Mouse (Mus musculus): Measurements from ENCODE around the gene Zfx. TPM values are rescaled to one million over a fixed set of nuclear protein-coding genes. Genes with fewer than 3 reads are reported as not detected.

Gene Zfx
- total and polyA plus RNA-seq, 3 experiments, result 10.0 to 21.4 (median 16.0) TPM

DNA sequence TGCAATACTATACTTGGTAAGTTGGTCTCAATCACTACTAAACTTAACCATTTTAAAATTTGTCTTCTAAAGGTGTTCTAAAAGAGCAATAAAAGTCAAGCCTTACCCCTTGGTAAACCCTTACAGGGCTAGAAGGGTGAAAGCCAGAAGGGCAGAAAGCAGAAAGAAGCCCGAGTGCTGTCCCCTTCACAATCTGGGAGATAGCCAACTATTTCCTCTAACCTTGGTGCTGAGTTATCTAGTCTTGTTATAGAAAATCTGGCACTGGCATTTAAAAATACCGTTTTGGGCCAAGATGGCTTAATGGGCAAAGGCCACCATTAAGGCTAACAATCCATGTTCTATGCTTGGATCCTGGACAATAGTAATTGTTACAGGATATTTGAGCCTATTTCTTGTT is 32.5 kb downstream of the Zfx start:
- Histone ChIP-seq H3K9ac (ENCODE audit: control insufficient read depth, low read depth, low read length, poor library complexity, severe bottlenecking) (no peak overlapping the region), H3K4me1 (ENCODE audit: control insufficient read depth in 1 of 2, insufficient read depth in 2 of 2, low read length in 2 of 2) (no peaks in the 10 kb centered on the region), H3K27me3 (ENCODE audit: control insufficient read depth in 1 of 2, insufficient read depth in 2 of 2, low read length in 2 of 2) (no peaks in the 10 kb centered on the region), H3K9me3 (replicated peaks; ENCODE audit: insufficient read depth, low read length) (no peaks in the 10 kb centered on the region), H3K4me3 (ENCODE audit: control insufficient read depth in 1 of 2, insufficient read depth in 1 of 2, low read depth in 2 of 2, low read length in 2 of 2) (no peak overlapping the region), H3K27ac (ENCODE audit: control insufficient read depth, low read depth, low read length) (no peak overlapping the region), H3K79me2 (ENCODE audit: control insufficient read depth, insufficient read depth, low read length, poor library complexity) (peaks cover 7% of the 10 kb centered on the region; the same call in 1 of the 2 replicates), H3K36me3 (ENCODE audit: control insufficient read depth in 1 of 2, insufficient read depth in 2 of 2, low read length in 2 of 2) (peaks cover 0 to 2% of the 10 kb centered on the region in 2 experiments; a peak in 1 of 4 replicates)
- TF ChIP-seq MAZ (IDR thresholded peaks at IDR 0.05; ENCODE audit: low read depth, low read length) (no peak), POLR2AphosphoS5 (IDR thresholded peaks at IDR 0.05; ENCODE audit: borderline replicate concordance, low read depth, low read length) (no peak), TCF12 (IDR thresholded peaks at IDR 0.05; ENCODE audit: low read depth, low read length) (no peak), ZKSCAN1 (IDR thresholded peaks at IDR 0.05; ENCODE audit: low read depth, low read length) (no peak)
- no peak for DNase-seq (ENCODE audit: low read depth, low spot score)

DNA sequence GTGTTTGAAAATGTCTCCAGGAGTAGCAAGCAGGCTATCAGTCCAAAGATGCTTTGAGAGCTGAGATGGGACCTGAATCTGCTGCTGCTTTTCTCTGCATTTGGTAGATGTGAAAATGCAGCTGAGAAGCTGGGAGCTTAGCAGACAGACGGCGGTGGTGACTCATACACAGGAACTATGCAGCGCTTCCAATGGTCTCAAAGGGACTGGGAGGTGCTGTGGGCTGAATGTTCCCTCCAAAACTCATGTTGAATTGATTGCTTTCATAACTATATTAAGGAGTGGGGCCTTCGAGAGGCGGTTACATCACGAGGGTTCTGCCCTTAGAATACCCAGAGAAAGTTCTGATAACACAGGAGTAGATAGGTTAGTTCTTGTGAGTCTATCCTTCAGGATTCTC is 62.3 kb downstream of the Zfx start:
- Histone ChIP-seq H3K27ac (ENCODE audit: control insufficient read depth, low read depth, low read length) (no peak overlapping the region), H3K9me3 (replicated peaks; ENCODE audit: insufficient read depth, low read length) (no peaks in the 10 kb centered on the region), H3K79me2 (ENCODE audit: control insufficient read depth, insufficient read depth, low read length, poor library complexity) (no peaks in the 10 kb centered on the region), H3K36me3 (ENCODE audit: control insufficient read depth in 1 of 2, insufficient read depth in 2 of 2, low read length in 2 of 2) (no peaks in the 10 kb centered on the region), H3K27me3 (ENCODE audit: control insufficient read depth in 1 of 2, insufficient read depth in 2 of 2, low read length in 2 of 2) (no peaks in the 10 kb centered on the region), H3K4me3 (ENCODE audit: control insufficient read depth in 1 of 2, insufficient read depth in 1 of 2, low read depth in 2 of 2, low read length in 2 of 2) (no peak overlapping the region), H3K9ac (ENCODE audit: control insufficient read depth, low read depth, low read length, poor library complexity, severe bottlenecking) (no peak overlapping the region), H3K4me1 (ENCODE audit: control insufficient read depth in 1 of 2, insufficient read depth in 2 of 2, low read length in 2 of 2) (0 out of 4 replicates have a peak, but pooled peaks cover 0 to 3% of the 10 kb centered on the region in 2 experiments)
- TF ChIP-seq RAD21 (IDR thresholded peaks at IDR 0.05; ENCODE audit: low read depth, low read length), result no peak
- no peak for TF ChIP-seq CHD1 (IDR thresholded peaks at IDR 0.05; ENCODE audit: low read depth, low read length)
- no peak for TF ChIP-seq ZMIZ1 (IDR thresholded peaks at IDR 0.05; ENCODE audit: low read depth, low read length)
- TF ChIP-seq NRF1 (IDR thresholded peaks at IDR 0.05; ENCODE audit: insufficient read depth, low read depth, low read length, poor library complexity, severe bottlenecking), result no peak
- TF ChIP-seq UBTF (IDR thresholded peaks at IDR 0.05; ENCODE audit: borderline replicate concordance, insufficient read depth, low read depth, low read length), result no peak
- no peak for TF ChIP-seq ZKSCAN1 (IDR thresholded peaks at IDR 0.05; ENCODE audit: low read depth, low read length)
- TF ChIP-seq ETS1 (IDR thresholded peaks at IDR 0.05; ENCODE audit: low read depth, low read length), result no peak
- no peak for TF ChIP-seq JUND (IDR thresholded peaks at IDR 0.05; ENCODE audit: low read depth, low read length)
- no peak for TF ChIP-seq CHD2 (IDR thresholded peaks at IDR 0.05; ENCODE audit: low read length)
- no peak for TF ChIP-seq MAFK (IDR thresholded peaks at IDR 0.05; ENCODE audit: borderline replicate concordance, low read depth, low read length)
- TF ChIP-seq TAL1 (IDR thresholded peaks at IDR 0.05; ENCODE audit: low read length), result no peak
- no peak for TF ChIP-seq E2F4 (IDR thresholded peaks at IDR 0.05; ENCODE audit: borderline replicate concordance, low read depth, low read length)
- DNase-seq (ENCODE audit: low read depth, low spot score), result no peak

Measured in MEL (cell line).